Mouse (Mus musculus): Measurements from ENCODE around the gene Vwf.

Gene Vwf

GRCm38 (mm10) chr6:125546474-125546873 is at the start of gene Vwf:
Gene Vwf (plus strand): TSS chr6:125546774.
- DNase-seq (ENCODE audit: low spot score in 2 of 2), result no peak

GRCm38 (mm10) chr6:125498062-125498461 is 48.5 kb upstream of the Vwf start:
- no peak for DNase-seq (ENCODE audit: low spot score in 2 of 2)

DNA sequence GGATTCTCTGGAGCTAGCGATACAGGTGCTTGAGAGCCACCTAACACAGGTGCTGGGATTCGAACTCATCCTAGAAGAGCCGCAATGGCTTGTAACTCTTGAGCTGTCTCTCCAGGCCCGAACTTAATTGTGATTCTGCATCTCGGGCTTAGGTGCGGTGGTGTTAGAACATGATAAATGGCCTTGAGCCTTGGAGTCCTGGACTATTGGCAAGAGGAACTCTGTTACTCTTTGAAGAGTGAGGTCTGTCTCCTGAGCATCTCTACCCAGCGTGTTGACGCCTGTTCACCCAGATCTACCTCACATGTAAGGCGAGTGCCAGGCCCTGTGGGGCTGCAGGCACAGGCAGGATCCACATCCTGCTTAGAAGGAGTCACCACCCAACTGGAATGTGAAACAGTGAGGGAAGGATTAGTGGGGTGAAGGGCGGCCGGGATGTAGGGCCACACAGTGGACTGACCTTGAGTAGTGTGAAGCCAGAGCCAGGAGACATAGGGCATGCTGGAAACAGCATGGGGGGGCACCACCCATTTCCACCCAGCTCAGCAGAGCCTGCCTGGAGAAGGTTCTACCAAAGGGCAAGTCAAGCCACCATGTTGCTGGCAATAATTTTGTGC is 43.3 kb upstream of the Vwf start:
- no peak for DNase-seq (ENCODE audit: low spot score in 2 of 2)

DNA sequence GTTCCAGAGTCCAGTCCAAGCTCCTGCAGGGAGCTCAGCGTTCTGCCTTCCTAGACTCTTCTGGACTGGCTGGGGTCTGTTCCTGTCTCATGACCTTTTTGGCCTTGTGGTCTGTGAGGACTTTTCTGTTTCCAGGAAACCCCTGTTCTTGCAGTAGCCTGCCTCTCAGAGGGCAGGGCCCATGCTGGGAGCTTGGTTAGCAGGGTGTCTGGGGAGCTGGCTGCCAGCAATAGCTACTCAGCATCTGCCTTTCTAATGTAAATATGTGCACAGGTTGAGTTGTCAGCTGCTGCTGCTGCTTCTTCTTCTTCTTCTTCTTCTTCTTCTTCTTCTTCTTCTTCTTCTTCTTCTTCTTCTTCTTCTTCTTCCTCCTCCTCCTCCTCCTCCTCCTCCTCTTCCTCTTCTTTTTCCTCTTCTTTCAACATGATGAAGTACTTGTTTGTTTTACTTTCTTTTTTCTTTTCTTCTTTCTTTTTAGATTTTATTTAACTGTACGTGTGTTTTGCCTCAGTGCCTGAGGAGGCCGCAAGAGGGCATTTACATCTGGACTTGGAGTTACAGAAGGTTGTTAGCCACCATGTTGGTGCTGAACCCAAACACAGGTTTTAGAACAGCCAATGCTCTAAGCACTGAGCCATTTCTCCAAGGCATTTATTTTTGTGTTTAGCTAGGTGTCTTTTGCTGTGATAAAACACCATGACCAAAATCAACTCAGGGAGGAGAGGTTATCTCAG is 41.8 kb upstream of the Vwf start:
- DNase-seq (ENCODE audit: low spot score in 2 of 2), result no peak

- DNase-seq (ENCODE audit: low spot score in 2 of 2), result no peak
These were observed 40.1 kb upstream of the Vwf start for GRCm38 (mm10) chr6:125506427-125506826.

DNA sequence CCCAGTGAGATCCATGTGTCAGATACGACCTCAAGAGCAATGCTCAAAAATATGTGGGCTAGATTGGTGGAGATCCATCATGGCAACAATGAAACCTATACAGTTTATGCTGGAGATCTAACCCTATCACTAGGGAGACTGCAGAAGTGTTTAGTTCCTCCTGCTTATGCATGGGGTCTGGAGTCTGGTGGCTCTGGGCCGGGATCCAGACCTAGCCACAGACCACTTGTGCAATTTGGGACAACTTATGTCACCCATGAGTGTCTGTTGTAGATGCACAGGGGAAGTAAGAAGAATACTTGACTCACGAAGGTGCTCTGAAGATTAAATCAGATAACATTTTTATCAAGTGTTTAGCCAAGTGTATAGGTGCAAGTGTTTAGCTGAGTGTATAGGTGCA is 36.8 kb upstream of the Vwf start:
- no peak for DNase-seq (ENCODE audit: low spot score in 2 of 2)

- no peak for DNase-seq (ENCODE audit: low spot score in 2 of 2)
These were observed 35.9 kb upstream of the Vwf start for GRCm38 (mm10) chr6:125510645-125511044.

GRCm38 (mm10) chr6:125511196-125511595 is 35.4 kb upstream of the Vwf start:
- no peak for DNase-seq (ENCODE audit: low spot score in 2 of 2)

DNA sequence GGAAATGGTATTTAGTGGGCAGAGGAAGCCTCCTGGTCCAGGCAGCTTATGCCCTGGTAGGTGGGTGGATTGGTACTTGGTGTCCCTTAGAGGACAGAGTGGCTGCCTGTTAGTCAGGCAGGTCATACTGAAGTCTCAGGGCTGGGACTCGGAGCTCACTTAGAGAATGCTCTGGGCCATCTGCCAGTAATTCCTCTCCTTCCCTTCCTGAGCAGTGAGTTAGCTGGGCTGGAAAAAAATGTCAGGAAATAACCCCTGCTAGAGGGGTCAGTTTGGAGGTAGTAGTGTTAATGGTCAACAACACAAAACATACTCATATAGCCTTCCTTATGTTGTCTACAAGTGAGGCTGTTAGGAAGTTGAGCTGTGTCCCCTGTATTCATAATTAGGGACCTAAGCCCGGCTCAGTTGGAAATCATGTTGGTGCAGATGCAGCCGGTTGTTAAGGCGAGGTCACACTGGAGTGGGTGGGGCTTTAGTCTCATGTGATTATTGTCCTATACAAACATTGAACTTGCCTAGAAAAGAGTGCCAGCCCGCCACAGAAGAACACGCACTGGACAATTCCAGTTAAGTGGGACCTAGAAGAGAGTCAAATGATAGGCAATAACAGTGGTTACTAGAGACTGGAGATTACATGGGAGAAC is 33.5 kb upstream of the Vwf start:
- DNase-seq (ENCODE audit: low spot score in 2 of 2), result no peak

- DNase-seq (ENCODE audit: low spot score in 2 of 2), result no peak
These were observed 30.9 kb upstream of the Vwf start for GRCm38 (mm10) chr6:125515503-125516315.

GRCm38 (mm10) chr6:125521558-125522193 is 24.9 kb upstream of the Vwf start:
- no peak for DNase-seq (ENCODE audit: low spot score in 2 of 2)

GRCm38 (mm10) chr6:125524027-125524426 is 22.5 kb upstream of the Vwf start:
- DNase-seq (ENCODE audit: low spot score in 2 of 2), result no peak

DNA sequence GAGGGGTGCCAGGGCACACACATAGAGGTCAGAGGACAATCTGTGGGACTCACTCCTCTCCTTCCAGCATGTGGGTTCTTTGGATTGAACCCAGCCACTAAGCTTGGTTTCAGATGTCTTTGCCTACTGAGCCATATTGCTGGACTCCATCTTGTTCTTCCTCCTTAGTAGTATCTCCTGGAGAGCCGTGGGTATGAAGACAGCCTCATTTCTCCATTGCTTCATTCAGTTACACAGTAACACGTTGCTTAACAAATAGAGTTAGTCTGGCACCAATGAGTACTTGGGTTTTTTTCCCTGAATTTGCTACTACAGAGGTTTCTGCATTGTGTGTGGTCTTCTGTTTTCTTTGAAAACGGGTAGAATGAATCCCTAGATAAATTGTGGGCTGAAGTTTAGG is 20.5 kb upstream of the Vwf start:
- no peak for DNase-seq (ENCODE audit: low spot score in 2 of 2)

GRCm38 (mm10) chr6:125528614-125529200 is 17.9 kb upstream of the Vwf start:
- DNase-seq (ENCODE audit: low spot score in 2 of 2), result no peak

DNA sequence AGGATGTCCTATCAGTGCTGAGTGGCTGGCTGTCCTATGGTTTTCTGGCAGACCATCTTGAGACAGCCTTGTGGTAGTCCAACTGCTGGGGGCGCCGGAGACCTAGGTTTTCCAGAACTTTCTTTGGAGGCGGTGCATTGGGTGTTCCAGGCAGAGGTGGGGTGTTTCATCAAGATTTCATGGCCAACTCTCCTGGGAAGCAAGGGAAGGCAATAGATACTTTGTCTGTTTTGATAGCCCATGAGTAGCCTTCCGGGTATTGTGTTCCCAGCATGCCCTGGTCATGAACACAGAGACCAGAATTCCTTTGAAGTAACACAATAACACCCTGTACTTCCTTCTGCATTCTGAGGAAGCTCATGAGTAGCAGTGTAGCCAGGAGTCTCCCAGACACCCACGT is 17.1 kb upstream of the Vwf start:
- no peak for DNase-seq (ENCODE audit: low spot score in 2 of 2)

DNA sequence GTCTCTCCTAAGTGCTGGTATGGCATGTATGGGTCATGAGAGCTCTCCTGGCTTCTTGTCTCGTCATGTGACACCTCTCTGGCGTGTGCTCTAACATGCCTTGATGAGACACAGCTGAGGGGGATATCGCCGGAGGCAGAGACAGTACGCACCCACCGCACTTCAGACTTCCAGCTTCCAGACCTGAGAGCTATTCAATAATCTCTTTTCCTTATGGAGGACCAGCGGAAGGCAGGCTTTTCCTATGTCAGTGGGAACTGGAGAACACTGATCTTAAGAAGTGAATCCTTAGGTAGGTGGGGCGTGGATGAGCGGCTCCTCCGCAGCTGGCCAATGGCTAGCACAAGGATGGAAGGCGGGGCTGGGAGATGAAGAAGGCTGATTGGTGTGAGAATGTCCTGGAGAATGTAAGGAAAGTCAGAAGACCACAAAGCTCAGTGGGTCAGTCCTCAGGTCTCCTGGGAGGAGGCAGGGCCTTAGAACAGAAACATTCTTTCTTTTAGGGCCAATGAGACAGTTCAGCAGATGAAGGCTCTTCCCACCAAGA is 13.4 kb upstream of the Vwf start:
- DNase-seq (ENCODE audit: low spot score in 2 of 2), result no peak

DNA sequence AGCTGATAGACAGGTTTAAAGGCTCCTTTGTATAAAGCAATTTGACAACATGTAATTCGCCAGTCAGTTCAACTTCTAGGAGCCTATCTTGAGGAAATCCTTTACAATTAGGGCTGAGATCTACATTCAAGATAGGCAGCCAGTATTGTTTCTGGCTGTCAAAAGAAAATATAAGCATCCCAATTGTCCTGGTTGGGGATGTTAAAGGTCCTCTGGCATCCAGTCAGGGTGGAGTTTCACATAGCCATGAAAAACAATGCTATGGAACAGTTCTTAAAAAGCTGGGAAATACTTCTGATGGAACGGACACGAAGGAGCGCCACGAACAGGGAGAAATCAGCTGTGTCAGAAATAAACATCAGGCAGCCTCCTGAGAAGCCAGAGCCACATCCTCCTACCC is 11.6 kb upstream of the Vwf start:
- no peak for DNase-seq (ENCODE audit: low spot score in 2 of 2)

GRCm38 (mm10) chr6:125538469-125538868 is 8.1 kb upstream of the Vwf start:
- no peak for DNase-seq (ENCODE audit: low spot score in 2 of 2)

- no peak for DNase-seq (ENCODE audit: low spot score in 2 of 2)
These were observed 7.2 kb upstream of the Vwf start for GRCm38 (mm10) chr6:125539423-125539822.

DNA sequence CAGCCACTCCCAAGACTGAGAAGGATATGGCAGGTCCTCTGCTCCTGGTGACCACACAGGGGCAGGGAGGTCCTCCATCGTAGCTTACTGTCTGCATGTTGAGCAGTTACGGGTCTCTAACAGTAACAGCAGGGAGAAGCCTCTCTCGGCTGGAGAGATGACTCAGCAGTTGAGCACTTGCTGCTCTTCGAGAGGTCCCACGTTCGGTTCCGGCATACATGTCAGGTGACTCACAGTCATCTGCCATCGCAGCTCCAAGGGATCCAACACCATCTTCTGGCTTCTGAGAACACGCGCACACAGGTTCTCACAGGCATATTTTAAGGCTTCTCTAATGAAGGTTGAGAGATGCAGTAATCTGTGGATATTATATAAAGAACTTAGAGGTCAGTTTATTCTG is 6.4 kb upstream of the Vwf start:
- DNase-seq (ENCODE audit: low spot score in 2 of 2), result no peak

DNA sequence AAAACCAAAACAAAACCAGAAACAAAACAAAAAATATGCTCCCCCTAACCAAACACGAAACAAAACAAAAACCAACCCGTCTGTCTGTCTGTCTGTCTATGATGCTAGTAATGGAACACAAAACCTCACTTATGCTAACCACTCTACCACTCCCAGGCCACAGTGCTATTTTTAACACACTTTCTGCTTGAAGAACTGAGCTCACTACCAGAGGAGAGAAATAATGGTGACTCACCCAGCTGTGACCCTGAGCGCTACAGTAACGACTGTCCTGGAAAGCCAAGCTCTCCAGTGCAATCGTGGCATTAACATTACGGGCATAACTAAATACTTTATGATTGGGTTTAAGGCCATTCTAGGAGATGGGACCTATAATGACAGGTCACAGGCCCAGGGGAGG is 5.7 kb upstream of the Vwf start:
- no peak for DNase-seq (ENCODE audit: low spot score in 2 of 2)

Measured in frontal cortex, postnatal 10 days (tissue).